Mouse (Mus musculus) testis, adult 2 months (tissue): Measurements from ENCODE around the gene Znhit3.

Experiments used
- CTCF ChIP-seq: fragments of 200-500 bp; IDR thresholded peaks from 2 replicates; pipeline ENCODE4 v1.5.1; 2012; ENCODE audit warnings: low read depth, mild to moderate bottlenecking, inconsistent platforms, low read length, moderate library complexity; ENCODE audit not compliant: control insufficient read depth, insufficient read depth, insufficient replicate concordance
- POLR2A ChIP-seq: fragments of 200-500 bp; IDR thresholded peaks from 2 replicates; pipeline ENCODE4 v1.6.1; 2012; ENCODE audit warnings: low read depth, mild to moderate bottlenecking, inconsistent platforms, low read length, moderate library complexity; ENCODE audit not compliant: control insufficient read depth

DNA sequence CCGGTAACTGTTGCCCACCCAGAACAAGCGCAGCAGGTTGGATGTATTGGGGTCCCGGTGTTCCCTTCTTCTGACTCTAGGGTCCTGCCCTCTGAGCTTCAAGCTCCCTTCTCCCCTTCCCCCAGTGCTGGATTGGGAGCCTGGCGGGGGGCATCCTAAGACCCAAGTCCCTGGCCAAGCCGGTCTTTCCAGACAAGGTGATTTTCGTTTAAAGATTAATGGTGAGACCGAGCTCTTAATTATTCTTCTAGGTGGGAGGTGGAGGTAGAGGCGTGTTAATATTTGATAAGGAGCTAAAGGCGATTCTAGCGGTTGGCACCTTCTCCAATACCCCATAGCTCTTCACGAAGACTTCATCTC, 42.1 kb upstream of the Znhit3 start:
- TF ChIP-seq POLR2A: no peak
- no peak for TF ChIP-seq CTCF
